ENCODE assay signal across 8 mouse cellular contexts in the genomic region with DNA sequence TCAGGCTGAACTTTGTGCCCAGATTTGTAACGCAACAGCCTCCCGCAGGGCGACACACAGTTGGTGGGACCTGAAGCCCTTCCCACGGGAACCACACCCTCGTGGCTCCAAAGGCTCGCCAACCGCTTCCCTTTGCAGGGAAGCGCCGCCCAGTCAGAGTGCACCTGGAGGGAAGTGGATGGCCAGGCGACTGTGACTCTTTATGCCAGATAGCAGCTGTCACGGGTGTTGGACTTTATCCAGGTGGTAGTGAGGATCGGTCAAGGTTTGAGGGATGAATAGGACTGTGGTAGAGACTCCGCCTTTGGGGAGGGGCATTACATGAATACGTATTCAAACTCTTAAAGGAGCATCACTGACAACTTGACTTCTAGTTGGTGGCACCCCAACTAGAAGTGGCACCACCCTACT. TPM values are rescaled to one million over a fixed set of nuclear protein-coding genes. Genes with fewer than 3 reads are reported as not detected.
DNase-seq lines count a peak whose midpoint lies in the region; ATAC-seq lines count a peak whose summit lies in the region.

No protein-coding gene starts in this region.

- H3K9ac ChIP-seq in neural tube, embryonic 11.5 days (ENCODE audit: low read length) = no peak overlapping the region
- H3K9ac ChIP-seq in forebrain, embryonic 15.5 days (replicated peaks) = peak overlapping the region; percentile 38
- no peak overlapping the region for H3K9ac ChIP-seq in intestine, embryonic 15.5 days
- peak overlapping the region; percentile 84; the same call in 1 of the 2 replicates for H3K9ac ChIP-seq in liver, embryonic 12.5 days

- no peak overlapping the region for H3K27ac ChIP-seq in neural tube, embryonic 11.5 days (ENCODE audit: low read depth, low read length)
- no peak overlapping the region for H3K27ac ChIP-seq in forebrain, embryonic 15.5 days (replicated peaks)
- peak overlapping the region; percentile 98 for H3K27ac ChIP-seq in intestine, embryonic 15.5 days
- peak overlapping the region; percentile 94 for H3K27ac ChIP-seq in liver, embryonic 12.5 days

- H3K9me3 ChIP-seq in neural tube, embryonic 11.5 days (ENCODE audit: control insufficient read depth, low read length) = no peaks in the 10 kb centered on the region
- no peaks in the 10 kb centered on the region for H3K9me3 ChIP-seq in forebrain, embryonic 15.5 days
- H3K9me3 ChIP-seq in intestine, embryonic 15.5 days = no peaks in the 10 kb centered on the region
- no peaks in the 10 kb centered on the region for H3K9me3 ChIP-seq in liver, embryonic 12.5 days (replicated peaks)

- no peak for DNase-seq in neural tube, embryonic 11.5 days (ENCODE audit: low spot score)
- DNase-seq in neural tube, embryonic 10.5 days (ENCODE audit: extremely low spot score, low spot score) = no peak
- DNase-seq in brain, adult 2 months (ENCODE audit: low read depth, low spot score) = peak; percentile 94
- DNase-seq in thymus, postnatal 4 days = no peak

- H3K4me2 ChIP-seq in neural tube, embryonic 11.5 days (ENCODE audit: low read depth) = no peak overlapping the region; the same call in 1 of the 2 replicates
- H3K4me2 ChIP-seq in forebrain, embryonic 15.5 days (replicated peaks) = peak overlapping the region; percentile 96
- H3K4me2 ChIP-seq in intestine, embryonic 15.5 days (replicated peaks) = peak overlapping the region; percentile 86
- peak overlapping the region; percentile 93 for H3K4me2 ChIP-seq in liver, embryonic 12.5 days

- WGBS in neural tube, embryonic 11.5 days = 10% methylated on average over 14 of the region's 14 CpGs
- 4% methylated on average over 14 of the region's 14 CpGs for WGBS in forebrain, embryonic 15.5 days
- 20% methylated on average over 14 of the region's 14 CpGs for WGBS in intestine, embryonic 15.5 days
- 10% methylated on average over 14 of the region's 14 CpGs for WGBS in liver, embryonic 12.5 days (ENCODE audit: insufficient replicate concordance)

- no peaks in the 10 kb centered on the region for H3K4me1 ChIP-seq in neural tube, embryonic 11.5 days (ENCODE audit: control insufficient read depth, insufficient read depth, low read length)
- H3K4me1 ChIP-seq in forebrain, embryonic 15.5 days = peaks cover 28% of the 10 kb centered on the region
- peaks cover 36% of the 10 kb centered on the region for H3K4me1 ChIP-seq in intestine, embryonic 15.5 days (replicated peaks)
- peaks cover 57% of the 10 kb centered on the region for H3K4me1 ChIP-seq in liver, embryonic 12.5 days

- peaks cover 16% of the 10 kb centered on the region for H3K27me3 ChIP-seq in neural tube, embryonic 11.5 days (ENCODE audit: control insufficient read depth, insufficient read depth, low read length)
- peaks cover 19% of the 10 kb centered on the region; the same call in 1 of the 2 replicates for H3K27me3 ChIP-seq in forebrain, embryonic 15.5 days
- H3K27me3 ChIP-seq in intestine, embryonic 15.5 days (replicated peaks) = no peaks in the 10 kb centered on the region
- H3K27me3 ChIP-seq in liver, embryonic 12.5 days (replicated peaks) = peaks cover 20% of the 10 kb centered on the region

- peak overlapping the region; percentile 11; the same call in 1 of the 2 replicates for H3K4me3 ChIP-seq in neural tube, embryonic 11.5 days (ENCODE audit: low read depth, low read length)
- H3K4me3 ChIP-seq in forebrain, embryonic 15.5 days = peak overlapping the region; percentile 76
- peak overlapping the region; percentile 65 for H3K4me3 ChIP-seq in intestine, embryonic 15.5 days (replicated peaks)
- H3K4me3 ChIP-seq in liver, embryonic 12.5 days = peak overlapping the region; percentile 86

- H3K36me3 ChIP-seq in neural tube, embryonic 11.5 days (ENCODE audit: control insufficient read depth, insufficient read depth, low read length) = peaks cover 12% of the 10 kb centered on the region
- peaks cover 22% of the 10 kb centered on the region for H3K36me3 ChIP-seq in forebrain, embryonic 15.5 days
- peaks cover 18% of the 10 kb centered on the region for H3K36me3 ChIP-seq in intestine, embryonic 15.5 days
- H3K36me3 ChIP-seq in liver, embryonic 12.5 days = peaks cover 26% of the 10 kb centered on the region

- ATAC-seq in neural tube, embryonic 11.5 days (ENCODE audit: insufficient read depth, low FRiP score, low TSS enrichment) = no peak
- peak; percentile 6 for ATAC-seq in forebrain, embryonic 15.5 days (replicated peaks)
- peak; percentile 80 for ATAC-seq in intestine, embryonic 15.5 days
- ATAC-seq in liver, embryonic 12.5 days = peak; percentile 5; the same call in 1 of the 2 replicates
- ATAC-seq in monocyte, adult 5-6 weeks (replicated peaks; ENCODE audit: insufficient number of reproducible peaks, low FRiP score, low TSS enrichment, poor library complexity, severe bottlenecking) = peak; percentile 9; the same call in 1 of the 2 replicates

RNA-seq across cellular contexts. Expression of a gene that starts 0.6 kb away (rescaled TPM):
- polyA plus RNA-seq in neural tube, embryonic 11.5 days (2014; fragmentation: Nextera tagmentation; extraction: Ambion mirVana) = 1.5 and 2.2 TPM in 2 replicates
- 4.8 and 5.7 TPM in 2 replicates for polyA plus RNA-seq in forebrain, embryonic 15.5 days (2015; fragmentation: Nextera tagmentation; extraction: Ambion mirVana)
- 4.5 and 4.9 TPM in 2 replicates for polyA plus RNA-seq in intestine, embryonic 15.5 days (2015; fragmentation: Nextera tagmentation; extraction: Ambion mirVana)
- 1.2 and 1.5 TPM in 2 replicates for polyA plus RNA-seq in liver, embryonic 12.5 days (2016; fragmentation: Nextera tagmentation; extraction: Ambion mirVana)
- 26.4 to 29.4 TPM (median 28.3 TPM) in 3 replicates for total RNA-seq in monocyte, adult 5-6 weeks (2017)

RNA-seq across cellular contexts. Expression of a gene that starts 13.8 kb away (rescaled TPM):
- polyA plus RNA-seq in neural tube, embryonic 11.5 days (2014; fragmentation: Nextera tagmentation; extraction: Ambion mirVana) = 18.7 and 19.8 TPM in 2 replicates
- polyA plus RNA-seq in forebrain, embryonic 15.5 days (2015; fragmentation: Nextera tagmentation; extraction: Ambion mirVana) = 4.1 and 6.0 TPM in 2 replicates
- 66.3 and 68.6 TPM in 2 replicates for polyA plus RNA-seq in intestine, embryonic 15.5 days (2015; fragmentation: Nextera tagmentation; extraction: Ambion mirVana)
- polyA plus RNA-seq in liver, embryonic 12.5 days (2016; fragmentation: Nextera tagmentation; extraction: Ambion mirVana) = 10.5 TPM in 2 replicates
- 2.7 TPM in 1 of 3 replicates, not detected in the others for total RNA-seq in monocyte, adult 5-6 weeks (2017)

RNA-seq across cellular contexts. Expression of a gene that starts 14.0 kb away (rescaled TPM):
- polyA plus RNA-seq in neural tube, embryonic 11.5 days (2014; fragmentation: Nextera tagmentation; extraction: Ambion mirVana) = 50.3 and 58.0 TPM in 2 replicates
- 78.8 and 85.9 TPM in 2 replicates for polyA plus RNA-seq in forebrain, embryonic 15.5 days (2015; fragmentation: Nextera tagmentation; extraction: Ambion mirVana)
- 46.3 and 49.2 TPM in 2 replicates for polyA plus RNA-seq in intestine, embryonic 15.5 days (2015; fragmentation: Nextera tagmentation; extraction: Ambion mirVana)
- polyA plus RNA-seq in liver, embryonic 12.5 days (2016; fragmentation: Nextera tagmentation; extraction: Ambion mirVana) = 39.3 and 44.5 TPM in 2 replicates
- total RNA-seq in monocyte, adult 5-6 weeks (2017) = 93.7 to 137 TPM (median 95.1 TPM) in 3 replicates

RNA-seq across cellular contexts. Expression of a gene that starts 31.6 kb away (rescaled TPM):
- 46.1 and 48.8 TPM in 2 replicates for polyA plus RNA-seq in neural tube, embryonic 11.5 days (2014; fragmentation: Nextera tagmentation; extraction: Ambion mirVana)
- 105 and 106 TPM in 2 replicates for polyA plus RNA-seq in forebrain, embryonic 15.5 days (2015; fragmentation: Nextera tagmentation; extraction: Ambion mirVana)
- polyA plus RNA-seq in intestine, embryonic 15.5 days (2015; fragmentation: Nextera tagmentation; extraction: Ambion mirVana) = 7.1 and 9.7 TPM in 2 replicates
- 0.48 and 0.77 TPM in 2 replicates for polyA plus RNA-seq in liver, embryonic 12.5 days (2016; fragmentation: Nextera tagmentation; extraction: Ambion mirVana)
- not detected in 3 replicates for total RNA-seq in monocyte, adult 5-6 weeks (2017)

Comparison
In these comparisons a context has a peak if more than half of its experiments do, and no peak if none do; other contexts are left out.
1. H3K27ac ChIP-seq: peak in intestine, embryonic 15.5 days (single experiment) and liver, embryonic 12.5 days (single experiment); none in neural tube, embryonic 11.5 days (single experiment) and forebrain, embryonic 15.5 days (single experiment).
2. H3K4me3 ChIP-seq: peak in every context shown above with its lines; median percentile 86 in liver, embryonic 12.5 days; 76 in forebrain, embryonic 15.5 days; 65 in intestine, embryonic 15.5 days; 11 in neural tube, embryonic 11.5 days.
3. H3K9ac ChIP-seq: peak in forebrain, embryonic 15.5 days (single experiment) and liver, embryonic 12.5 days (single experiment); none in neural tube, embryonic 11.5 days (single experiment) and intestine, embryonic 15.5 days (single experiment).